Mouse (Mus musculus) liver, adult 2 months (tissue): ENCODE measurements around the gene Zfp85.

Experiments used
- CTCF ChIP-seq: fragments of 200-500 bp; IDR thresholded peaks from 2 replicates; pipeline ENCODE4 v1.5.1; 2011; ENCODE audit warnings: low read depth, low read length, control low read depth
- POLR2A ChIP-seq: fragments of 200-500 bp; IDR thresholded peaks from 2 replicates; pipeline ENCODE4 v1.6.1; 2011; ENCODE audit warnings: low read length, control low read depth; ENCODE audit not compliant: insufficient read depth; ENCODE audit errors: extremely low read depth

DNA sequence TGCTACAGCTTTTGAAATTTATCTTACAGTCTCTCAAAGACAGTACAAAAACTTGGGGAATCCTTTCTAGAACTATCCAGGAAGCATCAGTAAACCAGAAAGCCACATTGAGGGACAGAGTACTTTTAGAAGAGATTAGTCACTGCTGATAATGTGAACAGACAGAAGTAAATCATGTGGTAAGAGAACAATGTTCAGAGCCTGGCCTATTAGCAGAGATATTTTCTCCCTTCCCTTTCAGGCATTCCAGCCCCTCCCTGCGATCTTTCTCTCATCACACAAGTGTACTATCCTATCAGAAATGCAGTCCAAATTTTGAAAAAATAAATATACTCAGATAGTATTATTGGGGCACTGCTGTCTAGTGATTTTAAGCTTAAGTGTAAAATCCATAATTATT lies 26.9 kb downstream of the Zfp85 start:
- no peak for TF ChIP-seq CTCF
- no peak for TF ChIP-seq POLR2A
